Mouse (Mus musculus) left cerebral cortex, adult 2 months (tissue): ENCODE data around the gene Ifna2. TPM values are rescaled to one million over a fixed set of nuclear protein-coding genes. Genes with fewer than 3 reads are reported as not detected.

Experiments used
- DNase-seq, 2 experiments: peaks; one replicate each; pipeline ENCODE4 v3.0.0; 2021 to 2022; ENCODE audit warnings: low spot score in 2 of 2, mixed read lengths in 1 of 2; ENCODE audit errors: extremely low spot score in 1 of 2
- H3K27ac ChIP-seq: fragments of 200-600 bp; 2 replicates; pipeline ENCODE4 v1.8.1; 2022
- H3K4me3 ChIP-seq: fragments of 200-600 bp; 2 replicates; pipeline ENCODE4 v1.8.1; 2022
- CTCF ChIP-seq: fragments of 200-600 bp; IDR thresholded peaks from 2 replicates; pipeline ENCODE4 v1.8.1; 2022; ENCODE audit warnings: antibody characterized with exemption, mild to moderate bottlenecking, moderate library complexity
- intact Hi-C: fragments of 180-260 bp; cut with DNase I; formaldehyde crosslinking; loops from one replicate; pipeline ENCODE4 v1.15.1; 2025
- total RNA-seq, 2 experiments: library from RNA; stranded (reverse); gene quantifications; 2 replicates each; pipeline ENCODE4 v1.2.3; 2021

The Ifna2 gene
- total RNA-seq, 2 experiments from 2014 or later: not detected

GRCm38 (mm10) chr4:88697753-88698152 lies 14.0 kb upstream of the Ifna2 start:
- intact Hi-C loops: loop anchor here (2.0 kb wide), 1 partner anchor 29 kb away; no protein-coding TSS in a partner anchor
- Histone ChIP-seq H3K4me3 (no peak overlapping the region), H3K27ac (no peak overlapping the region)
- DNase-seq: no peak
- TF ChIP-seq CTCF: no peak

DNA sequence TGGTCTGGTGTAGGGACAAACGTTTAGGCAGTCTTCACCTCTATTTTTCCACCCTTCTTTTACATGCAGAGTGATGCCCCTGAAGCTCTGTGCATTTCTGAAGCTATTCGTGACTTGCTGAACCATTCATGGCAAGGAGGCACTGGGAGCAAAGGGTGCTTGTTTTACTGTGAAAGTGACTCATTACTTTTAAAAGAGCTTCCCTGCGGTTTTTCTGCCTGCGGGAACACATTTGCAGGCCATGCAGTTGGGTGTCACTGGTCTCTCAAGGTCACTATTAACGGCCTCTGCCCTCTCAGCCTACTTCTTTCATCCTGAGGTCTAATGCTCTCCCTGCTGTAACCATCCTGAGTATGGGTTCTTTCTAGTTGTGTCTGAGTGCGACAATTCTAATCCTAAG lies 13.4 kb upstream of the Ifna2 start:
- Histone ChIP-seq H3K27ac (no peak overlapping the region), H3K4me3 (no peak overlapping the region)
- no peak for TF ChIP-seq CTCF
- intact Hi-C loops: loop anchor here (2.0 kb wide), 1 partner anchor 30 kb away; no protein-coding TSS in a partner anchor
- no peak for DNase-seq

- TF ChIP-seq CTCF: peak; percentile 99
- DNase-seq: peak; percentile 62 to 75
- H3K4me3 ChIP-seq: no peak overlapping the region
- intact Hi-C loops: loop anchor here (2.0 kb wide), 1 partner anchor 30 kb away; no protein-coding TSS in a partner anchor
- no peak overlapping the region for H3K27ac ChIP-seq
These were observed 12.6 kb upstream of the Ifna2 start for GRCm38 (mm10) chr4:88696237-88696884.

- Histone ChIP-seq H3K27ac (no peak overlapping the region), H3K4me3 (no peak overlapping the region)
- intact Hi-C loops: no loop called here
- DNase-seq: no peak
- no peak for TF ChIP-seq CTCF
These were observed 9.7 kb upstream of the Ifna2 start for GRCm38 (mm10) chr4:88693392-88693791.

DNA sequence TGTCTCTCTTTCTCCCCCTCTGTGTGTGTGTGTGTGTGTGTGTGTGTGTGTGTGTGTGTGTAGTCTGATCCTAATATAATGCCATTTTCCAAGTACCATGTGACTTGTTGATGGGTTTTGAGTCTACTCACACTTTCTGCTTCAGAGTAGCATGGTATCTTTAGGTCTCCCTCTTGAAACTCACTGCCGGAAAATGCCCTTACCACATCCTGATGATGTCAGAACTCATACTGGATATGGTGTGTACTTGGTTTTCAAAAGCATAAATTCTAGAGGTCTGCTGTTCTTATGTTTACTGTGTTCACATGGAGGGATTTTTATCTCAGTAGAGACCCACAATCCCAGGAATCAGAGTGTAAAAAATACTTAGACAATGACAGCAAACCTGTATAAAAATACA lies 8.8 kb upstream of the Ifna2 start:
- no peak for TF ChIP-seq CTCF
- intact Hi-C loops: no loop called here
- no peak overlapping the region for H3K27ac ChIP-seq
- no peak for DNase-seq
- H3K4me3 ChIP-seq: no peak overlapping the region

- intact Hi-C loops: no loop called here
- Histone ChIP-seq H3K4me3 (no peak within 1 kb of the TSS), H3K27ac (no peak within 1 kb of the TSS)
- no peak for TF ChIP-seq CTCF
- no peak for DNase-seq
These were observed 7.5 kb upstream of the Ifna2 start, which contains the start of gene Ifnab for GRCm38 (mm10) chr4:88691259-88691658. Gene Ifnab (minus strand): TSS chr4:88691359.

DNA sequence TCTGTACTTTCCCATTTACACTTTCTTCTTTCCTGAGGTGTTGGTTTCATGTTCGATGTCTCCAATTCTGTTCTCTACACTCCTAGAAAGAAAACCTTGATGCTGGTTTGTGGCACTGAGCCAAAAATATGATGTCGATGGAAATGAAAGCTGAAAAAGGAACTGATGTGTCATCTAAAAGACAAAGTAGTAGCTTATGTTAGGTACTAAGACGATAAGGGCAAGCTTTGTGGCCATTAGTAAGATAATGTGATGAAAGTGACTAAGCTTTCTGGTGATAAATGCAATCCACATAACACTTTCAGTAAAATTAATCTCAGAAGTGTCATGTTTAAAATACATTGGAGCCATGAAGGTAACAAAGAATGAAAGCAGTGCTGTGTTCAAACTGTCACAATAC lies 2.4 kb downstream of the Ifna2 start:
- intact Hi-C loops: no loop called here
- H3K27ac ChIP-seq: no peak overlapping the region
- no peak for TF ChIP-seq CTCF
- DNase-seq: no peak
- H3K4me3 ChIP-seq: no peak overlapping the region

DNA sequence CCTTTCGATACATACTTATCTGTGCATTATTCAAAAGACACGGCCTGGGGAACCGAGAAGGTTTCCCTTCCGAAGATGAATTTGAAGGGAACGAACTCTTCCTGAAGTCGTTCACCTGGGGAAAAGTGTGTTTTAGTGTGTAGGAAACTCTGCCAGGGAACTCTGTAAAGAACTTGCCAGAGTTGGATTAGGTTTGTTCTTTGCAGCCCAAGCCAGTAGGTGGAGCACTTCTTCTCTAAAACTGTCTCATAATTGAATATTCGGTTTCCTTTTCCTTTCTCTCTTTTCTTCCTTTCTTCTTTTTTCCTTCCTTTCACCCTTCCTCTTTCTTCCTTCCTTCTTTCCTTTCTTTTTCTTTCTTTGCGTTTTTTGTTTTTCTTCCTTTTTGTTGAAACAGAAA lies 3.4 kb downstream of the Ifna2 start:
- H3K4me3 ChIP-seq: no peak overlapping the region
- intact Hi-C loops: no loop called here
- DNase-seq: peak in 1 of 2 experiments; percentile 25
- H3K27ac ChIP-seq: no peak overlapping the region
- peak; percentile 68 for TF ChIP-seq CTCF

GRCm38 (mm10) chr4:88676824-88677223 lies 6.9 kb downstream of the Ifna2 start, which contains the start of gene Ifna16:
Gene Ifna16 (minus strand): TSS chr4:88676924.
- no peak for TF ChIP-seq CTCF
- intact Hi-C loops: no loop called here
- H3K27ac ChIP-seq: no peak within 1 kb of the TSS
- no peak for DNase-seq
- H3K4me3 ChIP-seq: no peak within 1 kb of the TSS

DNA sequence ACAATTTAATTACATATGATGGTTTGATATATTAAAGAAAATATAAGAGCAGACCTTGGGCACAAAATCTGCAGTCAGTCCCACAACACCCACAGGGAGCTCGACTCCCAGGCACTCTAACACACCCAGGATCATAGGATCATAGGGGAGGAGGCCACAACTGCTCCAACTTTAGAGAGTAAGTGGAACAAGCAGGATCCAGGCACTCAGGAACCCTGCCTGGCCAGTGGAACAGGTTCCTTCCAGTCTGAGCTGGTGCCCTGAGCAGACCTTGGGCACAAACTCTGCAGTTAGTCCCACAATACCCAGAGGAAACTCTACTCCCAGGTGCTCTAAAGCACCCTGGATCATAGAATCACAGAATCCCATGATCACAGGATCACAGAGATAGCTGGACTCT lies 28.3 kb downstream of the Ifna2 start:
- no peak for DNase-seq
- intact Hi-C loops: no loop called here
- Histone ChIP-seq H3K4me3 (no peak overlapping the region), H3K27ac (no peak overlapping the region)
- no peak for TF ChIP-seq CTCF

DNA sequence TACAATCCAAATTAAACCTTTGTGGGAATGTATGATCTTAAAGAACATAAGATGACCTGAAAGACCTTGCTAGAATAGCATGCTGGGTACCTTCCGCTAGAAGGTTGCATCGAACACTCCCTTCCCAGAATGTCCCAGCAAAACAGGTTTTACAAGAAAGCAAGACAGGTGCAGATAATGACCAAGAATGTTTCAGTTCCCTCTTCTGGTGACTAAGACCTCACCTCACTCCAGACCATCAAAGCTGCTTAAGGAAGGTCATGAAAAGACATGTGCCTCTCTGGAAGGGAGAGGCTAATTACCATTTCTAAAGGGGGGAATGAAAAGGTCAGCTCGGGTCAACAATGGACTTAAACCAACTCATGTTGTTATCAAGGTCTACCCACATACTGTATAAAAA lies 30.1 kb downstream of the Ifna2 start:
- intact Hi-C loops: no loop called here
- DNase-seq: no peak
- no peak for TF ChIP-seq CTCF
- Histone ChIP-seq H3K27ac (no peak overlapping the region), H3K4me3 (no peak overlapping the region)

GRCm38 (mm10) chr4:88644359-88644758 lies 39.4 kb downstream of the Ifna2 start, which contains the start of gene Ifna13:
Gene Ifna13 (minus strand): TSS chr4:88644459.
- no peak within 1 kb of the TSS for H3K27ac ChIP-seq
- H3K4me3 ChIP-seq: no peak within 1 kb of the TSS
- intact Hi-C loops: no loop called here
- TF ChIP-seq CTCF: no peak
- no peak for DNase-seq

DNA sequence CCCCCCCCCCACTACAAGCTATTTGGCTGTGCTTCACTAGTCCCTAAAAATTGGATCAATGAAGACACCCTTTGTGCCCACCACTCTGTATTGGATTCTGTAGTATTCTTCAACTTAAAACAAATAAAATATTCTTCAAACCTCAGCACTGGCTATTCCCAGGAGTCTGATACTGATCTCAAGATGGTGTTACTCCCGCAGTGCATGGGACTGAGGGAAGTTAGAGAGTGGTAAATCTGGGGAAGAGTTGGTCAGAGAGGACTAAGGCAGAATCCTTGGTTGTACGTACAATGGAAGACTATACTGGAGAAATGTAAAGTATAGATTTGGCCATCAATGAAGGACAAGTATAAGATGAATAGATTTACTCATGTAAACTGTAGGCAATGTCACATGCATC lies 41.2 kb downstream of the Ifna2 start:
- Histone ChIP-seq H3K27ac (no peak overlapping the region), H3K4me3 (no peak overlapping the region)
- no peak for DNase-seq
- intact Hi-C loops: no loop called here
- no peak for TF ChIP-seq CTCF
